Mouse (Mus musculus) heart, embryonic 14.5 days (tissue): Measurements from ENCODE around the gene 2310061I04Rik. TPM values are rescaled to one million over a fixed set of nuclear protein-coding genes. Genes with fewer than 3 reads are reported as not detected.
A peak's percentile ranks its signal among the peaks of the same experiment; 100 is the strongest.
"Not testable (repeated sequence)": the region's sequence is repeated elsewhere in the genome, so short reads cannot be mapped to it uniquely, and the experiment has no call there.

ENCODE experiments used
- ATAC-seq: fragments of 200-750 bp; cut with Nextera tagmentation; 2 replicates; pipeline ENCODE4 v1.8.0; 2017; ENCODE audit warnings: low read depth, moderate TSS enrichment; ENCODE audit not compliant: insufficient number of reproducible peaks, insufficient read depth, low FRiP score
- H3K27ac ChIP-seq, 2 experiments: fragments of 200-500 bp in 1 of 2; fragments of 300-500 bp in 1 of 2; sonication (generic) in 1 of 2; replicated peaks in 1 of 2; 2 replicates each; pipeline ENCODE4 v1.5.1; 2012 to 2014; ENCODE audit warnings: low read depth in 2 of 2, low read length in 2 of 2, control low read depth in 1 of 2, mild to moderate bottlenecking in 1 of 2, mixed read lengths in 1 of 2; ENCODE audit not compliant: control insufficient read depth in 1 of 2, insufficient read depth in 1 of 2
- H3K27me3 ChIP-seq: fragments of 300-500 bp; sonication (generic); 2 replicates; pipeline ENCODE4 v1.6.1; 2014; ENCODE audit warnings: mild to moderate bottlenecking, low read length, control low read depth; ENCODE audit not compliant: control insufficient read depth, insufficient read depth
- H3K36me3 ChIP-seq: fragments of 300-500 bp; sonication (generic); 2 replicates; pipeline ENCODE4 v1.6.1; 2014; ENCODE audit warnings: mild to moderate bottlenecking, control low read depth, low read length, mixed read lengths; ENCODE audit not compliant: control insufficient read depth, insufficient read depth
- H3K4me1 ChIP-seq, 2 experiments: fragments of 200-500 bp in 1 of 2; fragments of 300-500 bp in 1 of 2; sonication (generic) in 1 of 2; 2 replicates each; pipeline ENCODE4 v1.6.1; 2012 to 2014; ENCODE audit warnings: low read length in 2 of 2, control low read depth in 1 of 2, mixed read lengths in 1 of 2; ENCODE audit not compliant: control insufficient read depth in 2 of 2, insufficient read depth in 2 of 2
- H3K4me2 ChIP-seq: fragments of 300-500 bp; sonication (generic); 2 replicates; pipeline ENCODE4 v1.6.1; 2014; ENCODE audit warnings: mild to moderate bottlenecking, low read length
- H3K4me3 ChIP-seq, 2 experiments: fragments of 200-500 bp in 1 of 2; fragments of 300-500 bp in 1 of 2; sonication (generic) in 1 of 2; 2 replicates each; pipeline ENCODE4 v1.5.1; 2012 to 2014; ENCODE audit warnings: low read length in 2 of 2, mild to moderate bottlenecking in 2 of 2, control low read depth in 1 of 2, low read depth in 1 of 2, moderate library complexity in 1 of 2; ENCODE audit not compliant: control insufficient read depth in 1 of 2, insufficient read depth in 1 of 2
- H3K9ac ChIP-seq: fragments of 300-500 bp; sonication (generic); 2 replicates; pipeline ENCODE4 v1.6.1; 2014; ENCODE audit warnings: mild to moderate bottlenecking, low read length
- H3K9me3 ChIP-seq: fragments of 300-500 bp; sonication (generic); 2 replicates; pipeline ENCODE4 v1.6.1; 2016; ENCODE audit warnings: low read length, control low read depth; ENCODE audit not compliant: control insufficient read depth
- WGBS: fragments of 180-500 bp; shearing (Covaris S2); extraction: QIAGEN DNeasy Blood & Tissue Kit; methylation state at CpG from one replicate; pipeline ENCODE4 v1.1.7; 2014; 5-methylcytosine and 5-hydroxymethylcytosine counted together
- polyA plus RNA-seq: library from polyadenylated mRNA; unstranded; fragments of >200 nt; fragmentation: Nextera tagmentation; extraction: Ambion mirVana; gene quantifications from 2 replicates; pipeline ENCODE4 v1.2.1, GENCODE M21; 2014

2310061I04Rik gene
- polyA plus RNA-seq = 28.7 and 28.9 TPM in 2 replicates

DNA sequence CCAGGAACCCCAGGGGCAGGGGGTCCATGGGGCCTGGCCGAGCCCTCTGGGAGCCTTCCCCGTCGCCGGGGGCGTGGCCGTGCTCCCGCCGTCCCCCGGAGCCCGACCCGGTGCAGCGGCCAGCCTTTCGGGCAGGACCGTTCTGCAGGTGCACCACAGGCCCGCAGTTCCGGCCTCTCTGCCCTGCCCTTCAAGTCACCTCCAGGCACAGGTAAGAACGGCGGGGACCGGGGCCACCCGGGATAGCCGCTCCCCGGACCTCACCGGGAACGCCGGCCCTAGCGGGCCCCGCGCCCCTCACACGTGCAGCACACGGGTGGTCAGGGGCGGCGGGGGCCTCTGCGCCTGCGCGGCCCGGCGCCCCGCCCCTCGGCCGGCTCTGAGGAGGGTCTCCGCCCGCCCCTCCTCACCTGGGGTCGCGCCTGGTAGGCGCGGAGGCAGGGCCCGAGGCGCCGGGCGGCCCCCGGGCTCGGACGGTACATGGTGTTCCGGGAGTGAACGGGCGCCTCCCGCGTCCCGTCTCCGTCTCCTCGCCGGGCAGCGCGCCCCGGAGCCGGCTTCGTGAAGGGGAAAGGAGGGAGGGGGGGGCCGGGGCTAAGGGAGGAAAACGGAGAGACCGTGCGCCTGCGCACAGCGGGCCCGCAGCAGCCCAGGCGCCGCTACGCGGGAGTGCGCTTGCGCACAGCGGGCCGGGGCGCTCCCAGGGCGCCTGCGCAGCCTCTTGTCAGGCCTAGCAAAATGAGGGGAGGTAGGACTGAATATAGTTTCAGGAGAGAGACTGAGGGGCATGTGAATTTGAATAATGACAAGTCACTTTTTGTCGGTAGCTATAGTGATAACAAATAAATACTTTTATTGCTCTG lies at the start of gene 2310061I04Rik:
Gene 2310061I04Rik (minus strand): TSS at position 651 of the 863 bp plus-strand sequence.
- H3K4me2 ChIP-seq = peak within 1 kb of the TSS; percentile 91
- peak within 1 kb of the TSS; percentile 86 for H3K27ac ChIP-seq
- no peaks in the 10 kb centered on the region for H3K27me3 ChIP-seq
- peak within 1 kb of the TSS; percentile 68 to 98 for H3K4me3 ChIP-seq
- ATAC-seq = peak; percentile 92
- peaks cover 67% of the 10 kb centered on the region for H3K36me3 ChIP-seq
- H3K4me1 ChIP-seq = peaks cover 6 to 7% of the 10 kb centered on the region in 2 experiments
- WGBS = 0% methylated on average over 81 of the region's 86 CpGs
- peak within 1 kb of the TSS; percentile 89 for H3K9ac ChIP-seq
- H3K9me3 ChIP-seq = no peaks in the 10 kb centered on the region

DNA sequence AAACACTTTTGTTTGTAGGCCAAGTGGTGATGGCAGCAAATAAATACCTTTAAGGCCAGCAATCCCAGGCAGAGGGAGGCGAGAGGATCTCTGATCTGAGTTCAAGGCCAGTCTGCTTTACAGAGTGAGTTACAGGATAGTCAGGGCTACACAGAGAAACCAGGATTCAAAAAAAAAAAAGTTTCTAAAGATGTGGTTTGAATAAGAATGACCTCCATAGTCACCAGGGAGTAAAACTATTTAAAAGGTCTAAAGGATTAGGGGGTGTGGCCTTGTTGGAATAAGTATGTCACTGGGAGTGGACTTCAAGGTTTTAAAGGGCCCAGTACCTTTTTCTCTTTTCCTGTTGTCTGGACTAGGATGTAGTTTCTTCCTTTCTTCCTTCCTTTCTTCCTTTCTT lies 42.7 kb upstream of the 2310061I04Rik start:
- no peak overlapping the region for H3K9ac ChIP-seq
- 0 out of 2 replicates have a peak, but pooled peaks cover 2% of the 10 kb centered on the region for H3K9me3 ChIP-seq
- H3K4me3 ChIP-seq = no peak overlapping the region
- no peak for ATAC-seq
- no peak overlapping the region for H3K4me2 ChIP-seq
- H3K27ac ChIP-seq = no peak overlapping the region
- H3K4me1 ChIP-seq = no peaks in the 10 kb centered on the region
- no peaks in the 10 kb centered on the region for H3K36me3 ChIP-seq
- WGBS = 50% methylated on average over 1 of the region's 1 CpGs
- H3K27me3 ChIP-seq = no peaks in the 10 kb centered on the region

DNA sequence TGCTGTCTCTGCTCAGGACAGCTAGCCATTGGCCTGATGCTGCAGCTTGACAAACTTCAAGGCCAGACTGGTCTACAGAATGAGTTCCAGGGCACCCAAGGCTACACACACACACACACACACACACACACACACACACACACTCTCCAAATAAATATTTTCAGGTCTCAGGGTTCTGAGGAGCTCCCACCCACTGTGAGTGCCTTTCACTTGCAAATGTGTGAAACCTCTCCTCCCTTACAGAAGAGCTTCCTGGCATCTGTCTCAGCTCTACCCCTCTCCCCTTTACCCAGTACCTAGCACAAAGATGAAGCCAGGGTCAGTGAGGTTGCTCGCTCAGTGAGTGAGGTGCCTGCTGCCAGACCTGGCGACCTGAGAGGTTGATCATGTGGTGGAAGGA lies 41.9 kb upstream of the 2310061I04Rik start:
- 0 out of 2 replicates have a peak, but pooled peaks cover 2% of the 10 kb centered on the region for H3K9me3 ChIP-seq
- H3K4me3 ChIP-seq = no peak overlapping the region
- no peak overlapping the region for H3K27ac ChIP-seq
- ATAC-seq = no peak
- 43% methylated on average over 2 of the region's 2 CpGs for WGBS
- H3K4me2 ChIP-seq = no peak overlapping the region
- H3K9ac ChIP-seq = no peak overlapping the region
- H3K27me3 ChIP-seq = no peaks in the 10 kb centered on the region
- H3K4me1 ChIP-seq = no peaks in the 10 kb centered on the region
- no peaks in the 10 kb centered on the region for H3K36me3 ChIP-seq

DNA sequence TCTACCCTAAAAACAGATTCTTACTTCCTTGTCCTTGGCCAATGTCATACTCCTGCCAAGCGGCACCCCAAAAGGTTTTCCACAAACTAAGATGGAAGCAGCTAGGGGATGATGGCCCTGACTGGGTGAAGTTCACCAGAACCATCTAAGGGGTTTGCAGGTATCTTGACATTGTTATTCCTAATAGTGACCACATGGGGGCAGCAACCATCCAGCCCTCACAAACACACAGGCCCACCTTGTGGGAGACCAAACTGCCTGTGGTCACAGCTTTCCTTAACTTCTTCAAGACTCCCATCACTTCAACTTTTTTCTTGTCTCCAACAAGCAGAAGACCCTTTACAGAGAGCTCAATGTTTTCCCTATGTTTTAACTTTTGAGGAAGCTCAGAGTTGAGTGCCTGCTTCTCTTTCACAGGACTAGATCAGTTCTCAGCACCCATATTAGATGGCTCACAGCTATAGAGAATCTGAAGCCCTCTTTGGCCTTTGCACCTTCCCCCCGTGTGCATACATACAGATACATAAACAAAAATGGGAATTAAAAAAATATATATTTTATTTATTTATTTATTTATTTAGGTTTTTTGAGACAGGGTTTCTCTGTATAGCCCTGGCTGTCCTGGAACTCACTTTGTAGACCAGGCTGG lies 40.6 kb upstream of the 2310061I04Rik start:
- no peak overlapping the region for H3K4me3 ChIP-seq
- H3K4me1 ChIP-seq = no peaks in the 10 kb centered on the region
- ATAC-seq = no peak
- H3K4me2 ChIP-seq = no peak overlapping the region
- 0 out of 2 replicates have a peak, but pooled peaks cover 2% of the 10 kb centered on the region for H3K9me3 ChIP-seq
- no peaks in the 10 kb centered on the region for H3K27me3 ChIP-seq
- WGBS = 33% methylated on average over 2 of the region's 2 CpGs
- H3K9ac ChIP-seq = no peak overlapping the region
- no peaks in the 10 kb centered on the region for H3K36me3 ChIP-seq
- no peak overlapping the region for H3K27ac ChIP-seq

DNA sequence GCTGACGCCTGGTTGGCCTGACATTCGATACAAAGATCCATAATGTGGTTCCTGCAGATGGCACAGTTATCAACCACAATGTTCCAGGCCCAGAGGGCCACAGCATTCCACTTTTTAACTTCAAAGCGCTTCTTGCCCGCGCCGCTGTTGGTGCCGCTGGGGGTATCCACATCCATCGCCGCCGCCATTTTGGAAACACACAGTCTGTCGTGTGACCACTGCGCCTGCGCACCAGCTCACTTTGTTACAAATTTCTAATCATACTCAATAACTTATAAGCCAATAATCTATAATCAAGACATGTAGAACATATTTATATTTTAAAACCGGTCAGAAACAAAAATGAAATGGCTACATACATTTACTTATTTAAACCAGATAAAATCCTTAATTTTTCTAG lies 38.5 kb upstream of the 2310061I04Rik start:
- 87% methylated on average over 14 of the region's 14 CpGs for WGBS
- not testable (repeated sequence) for H3K4me3 ChIP-seq, H3K4me2 ChIP-seq, H3K27ac ChIP-seq, H3K9me3 ChIP-seq, H3K27me3 ChIP-seq, H3K9ac ChIP-seq, ATAC-seq, H3K4me1 ChIP-seq
- H3K36me3 ChIP-seq = peaks cover 11% of the 10 kb centered on the region

DNA sequence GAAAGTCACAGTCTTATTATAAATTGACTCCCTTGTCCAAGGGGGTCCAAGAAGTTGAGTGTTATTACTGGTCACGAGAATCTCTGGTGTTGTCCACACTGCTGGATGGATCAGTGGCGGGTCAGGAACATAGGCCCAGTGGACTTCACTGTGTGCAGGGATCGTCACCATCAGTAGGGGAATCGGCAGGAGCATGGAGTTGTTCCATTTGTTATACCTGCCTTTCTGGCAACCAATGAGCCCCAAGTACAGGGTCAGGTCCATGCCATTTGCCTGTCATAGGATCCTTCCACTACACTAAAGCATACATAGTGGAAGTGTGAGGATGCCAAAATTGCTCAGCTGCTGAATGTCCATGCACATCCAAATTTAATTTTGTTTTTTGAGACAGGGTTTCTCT lies 35.4 kb upstream of the 2310061I04Rik start:
- Histone ChIP-seq H3K36me3 (peaks cover 42% of the 10 kb centered on the region), H3K4me3 (no peak overlapping the region), H3K4me2 (no peak overlapping the region), H3K27ac (no peak overlapping the region), H3K27me3 (no peaks in the 10 kb centered on the region), H3K4me1 (no peaks in the 10 kb centered on the region), H3K9me3 (no peaks in the 10 kb centered on the region), H3K9ac (no peak overlapping the region)
- 83% methylated on average over 4 of the region's 4 CpGs for WGBS
- ATAC-seq = no peak

DNA sequence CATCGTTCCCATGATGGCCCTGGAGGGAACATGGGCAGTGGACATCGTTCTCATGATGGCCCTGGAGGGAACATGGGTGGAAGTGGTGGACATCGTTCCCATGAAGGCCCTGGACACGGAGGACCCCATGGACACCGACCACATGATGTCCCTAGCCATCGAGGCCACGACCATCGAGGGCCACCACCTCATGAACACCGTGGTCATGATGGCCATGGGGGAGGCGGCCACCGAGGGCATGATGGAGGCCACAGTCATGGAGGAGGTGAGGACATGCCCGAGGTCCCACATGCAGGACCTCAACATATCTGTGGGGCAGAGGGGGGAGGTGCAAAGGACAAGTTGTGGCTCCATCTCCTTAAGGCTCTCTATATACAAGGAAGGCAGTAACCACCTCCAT lies 33.4 kb upstream of the 2310061I04Rik start:
- no peak; the same call in 1 of the 2 replicates for ATAC-seq
- no peak overlapping the region for H3K4me3 ChIP-seq
- H3K36me3 ChIP-seq = peaks cover 61% of the 10 kb centered on the region
- H3K27me3 ChIP-seq = no peaks in the 10 kb centered on the region
- no peak overlapping the region for H3K9ac ChIP-seq
- no peak overlapping the region for H3K4me2 ChIP-seq
- no peaks in the 10 kb centered on the region for H3K9me3 ChIP-seq
- no peak overlapping the region for H3K27ac ChIP-seq
- no peaks in the 10 kb centered on the region for H3K4me1 ChIP-seq
- 100% methylated on average over 12 of the region's 12 CpGs for WGBS
